Mouse (Mus musculus) bone marrow, adult 2 months (tissue): ENCODE measurements around the gene Fahd1.

Experiments
- CTCF ChIP-seq: fragments of 200-500 bp; IDR thresholded peaks from 2 replicates; pipeline ENCODE4 v1.5.1; 2011; ENCODE audit warnings: low read length, control low read depth; ENCODE audit not compliant: control insufficient read depth, insufficient read depth
- POLR2A ChIP-seq: fragments of 200-500 bp; IDR thresholded peaks from 2 replicates; pipeline ENCODE4 v1.6.1; 2011; ENCODE audit warnings: low read depth, mild to moderate bottlenecking, control low read depth, low read length, borderline replicate concordance; ENCODE audit not compliant: control insufficient read depth

DNA sequence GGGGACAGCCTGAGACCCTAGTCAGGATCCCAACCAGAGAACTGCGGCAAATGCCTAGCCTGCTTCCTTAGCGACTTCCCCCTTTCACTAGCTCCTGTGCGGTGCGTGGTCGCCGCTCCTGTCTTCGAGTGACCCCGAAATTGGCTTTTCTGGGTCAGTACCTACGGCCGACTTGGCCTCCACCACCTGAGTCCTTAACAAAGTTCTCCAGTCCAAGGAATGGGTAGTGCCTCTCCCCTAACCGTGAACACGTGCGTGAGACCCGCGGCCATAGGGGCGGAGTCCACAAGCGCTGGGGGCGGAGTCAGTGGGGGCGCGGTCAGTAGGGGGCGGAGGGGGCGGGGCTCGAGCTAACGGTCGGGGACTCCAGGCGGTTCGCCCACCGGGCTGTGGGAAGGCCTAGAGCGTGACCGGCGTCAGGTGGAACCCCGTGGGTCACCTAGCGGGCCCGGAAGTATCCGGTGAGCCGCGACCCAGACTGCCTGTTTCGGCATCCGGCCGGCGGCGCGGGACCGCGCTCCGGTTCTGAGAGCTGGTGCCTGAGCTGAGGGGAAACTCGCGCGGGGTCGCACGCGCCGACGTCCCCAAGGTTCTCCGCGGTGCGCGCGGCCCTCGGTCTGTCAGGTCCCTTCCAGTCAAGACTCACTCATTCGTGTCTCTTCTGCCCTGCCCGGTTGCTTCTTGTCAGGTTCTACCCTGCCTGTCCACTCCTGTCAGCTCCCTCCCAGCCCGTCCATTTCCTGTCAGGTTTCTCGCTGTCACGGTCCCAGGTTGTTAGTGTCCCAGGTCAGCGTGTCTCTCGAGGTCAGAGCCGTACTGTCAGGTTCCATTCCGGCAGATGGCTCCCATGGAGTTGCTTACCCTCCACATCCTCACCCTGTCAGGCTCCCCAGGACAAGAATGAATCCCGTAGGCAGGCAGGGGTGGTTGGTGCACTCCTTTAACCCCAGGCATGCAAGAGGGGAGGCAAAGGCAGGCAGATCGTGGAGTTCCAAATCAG lies 45.9 kb downstream of the Fahd1 start, which contains the start of gene Meiob:
- TF ChIP-seq CTCF (0 out of 2 replicates have a peak, but pooled peaks have one; percentile 2), POLR2A (peak; percentile 34; the same call in 1 of the 2 replicates)
